ENCODE assay signal across 8 mouse cellular contexts in the genomic region with DNA sequence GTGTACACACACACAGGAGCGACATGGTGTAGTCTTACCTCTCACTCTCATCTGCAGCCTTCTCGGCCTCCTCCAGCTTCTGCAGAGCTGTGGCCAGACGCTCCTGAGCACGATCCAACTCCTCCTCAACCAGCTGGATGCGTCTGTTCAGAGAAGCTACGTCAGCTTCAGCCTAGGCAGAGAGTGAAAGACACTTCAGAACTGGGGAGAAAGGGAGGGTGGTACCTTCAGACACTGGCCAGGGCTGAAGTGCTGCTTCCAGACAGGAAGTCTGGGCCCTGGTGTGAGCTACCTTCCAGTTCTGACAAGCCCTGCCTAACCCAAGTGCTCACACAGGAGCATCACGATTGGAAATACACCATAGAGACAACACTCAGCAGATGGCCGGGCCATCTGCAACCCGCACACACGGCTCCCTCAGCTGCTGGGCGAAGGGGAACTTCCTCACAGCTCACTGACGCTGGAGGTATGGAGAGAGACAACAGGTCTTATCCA. TPM values are rescaled to one million over a fixed set of nuclear protein-coding genes. Genes with fewer than 3 reads are reported as not detected.
DNase-seq lines count a peak whose midpoint lies in the region; ATAC-seq and TF ChIP-seq lines count a peak whose summit lies in the region.

No protein-coding gene starts in this region.

- H3K27ac ChIP-seq in midbrain, postnatal 0 days (ENCODE audit: low read depth, low read length): no peak overlapping the region
- H3K27ac ChIP-seq in midbrain, embryonic 11.5 days (ENCODE audit: low read depth, low read length): no peak overlapping the region
- peak overlapping the region; percentile 18; the same call in 1 of the 2 replicates for H3K27ac ChIP-seq in embryonic facial prominence, embryonic 14.5 days (replicated peaks; ENCODE audit: low read depth, low read length)
- peak overlapping the region; percentile 34; the same call in 1 of the 2 replicates for H3K27ac ChIP-seq in intestine, embryonic 16.5 days (ENCODE audit: low read length)
- peak overlapping the region; percentile 77 for H3K27ac ChIP-seq in lung, embryonic 14.5 days (ENCODE audit: low read depth)

- ATAC-seq in midbrain, postnatal 0 days (ENCODE audit: low FRiP score): no peak
- no peak for ATAC-seq in midbrain, embryonic 11.5 days (ENCODE audit: low FRiP score)
- ATAC-seq in embryonic facial prominence, embryonic 14.5 days (ENCODE audit: low read depth): no peak
- ATAC-seq in intestine, embryonic 16.5 days: no peak
- peak; percentile 36; the same call in 1 of the 2 replicates for ATAC-seq in lung, embryonic 14.5 days (ENCODE audit: insufficient read depth)
- no peak for ATAC-seq in monocyte, adult 5-6 weeks (replicated peaks; ENCODE audit: insufficient number of reproducible peaks, low FRiP score, low TSS enrichment, poor library complexity, severe bottlenecking)

- H3K4me1 ChIP-seq in midbrain, postnatal 0 days (ENCODE audit: insufficient read depth, low read length): peaks cover 4% of the 10 kb centered on the region; the same call in 1 of the 2 replicates
- H3K4me1 ChIP-seq in midbrain, embryonic 11.5 days (ENCODE audit: control insufficient read depth, insufficient read depth, low read length): peaks cover 13% of the 10 kb centered on the region
- H3K4me1 ChIP-seq in embryonic facial prominence, embryonic 14.5 days (ENCODE audit: control insufficient read depth, insufficient read depth, low read length): peaks cover 9% of the 10 kb centered on the region
- H3K4me1 ChIP-seq in intestine, embryonic 16.5 days (ENCODE audit: control insufficient read depth, insufficient read depth, low read length): peaks cover 34% of the 10 kb centered on the region
- peaks cover 12% of the 10 kb centered on the region for H3K4me1 ChIP-seq in lung, embryonic 14.5 days (ENCODE audit: insufficient read depth)

- H3K36me3 ChIP-seq in midbrain, postnatal 0 days (ENCODE audit: insufficient read depth, low read length): peaks cover 47% of the 10 kb centered on the region
- peaks cover 36% of the 10 kb centered on the region for H3K36me3 ChIP-seq in midbrain, embryonic 11.5 days (ENCODE audit: control insufficient read depth, insufficient read depth, low read length)
- peaks cover 89% of the 10 kb centered on the region for H3K36me3 ChIP-seq in embryonic facial prominence, embryonic 14.5 days (ENCODE audit: control insufficient read depth, insufficient read depth, low read length)
- H3K36me3 ChIP-seq in intestine, embryonic 16.5 days (ENCODE audit: control insufficient read depth, insufficient read depth, low read length): peaks cover 38% of the 10 kb centered on the region
- H3K36me3 ChIP-seq in lung, embryonic 14.5 days (ENCODE audit: insufficient read depth): peaks cover 82% of the 10 kb centered on the region

- H3K9me3 ChIP-seq in midbrain, postnatal 0 days (ENCODE audit: low read length): 0 out of 2 replicates have a peak, but pooled peaks cover 6% of the 10 kb centered on the region
- peaks cover 6% of the 10 kb centered on the region for H3K9me3 ChIP-seq in midbrain, embryonic 11.5 days (ENCODE audit: control insufficient read depth, low read length)
- peaks cover 9% of the 10 kb centered on the region for H3K9me3 ChIP-seq in embryonic facial prominence, embryonic 14.5 days (ENCODE audit: control insufficient read depth, low read length)
- H3K9me3 ChIP-seq in intestine, embryonic 16.5 days (ENCODE audit: control insufficient read depth, low read length): peaks cover 6% of the 10 kb centered on the region; the same call in 1 of the 2 replicates
- peaks cover 7% of the 10 kb centered on the region; the same call in 1 of the 2 replicates for H3K9me3 ChIP-seq in lung, embryonic 14.5 days (ENCODE audit: low read depth, low read length)

- no peak for TF ChIP-seq CTCF in midbrain, postnatal 0 days (IDR thresholded peaks at IDR 0.05)
- no peak for TF ChIP-seq CTCF in lung, embryonic 14.5 days (IDR thresholded peaks at IDR 0.05; ENCODE audit: low read depth)

- no peak overlapping the region for H3K9ac ChIP-seq in midbrain, postnatal 0 days (replicated peaks; ENCODE audit: low read length, poor library complexity, severe bottlenecking)
- no peak overlapping the region for H3K9ac ChIP-seq in midbrain, embryonic 11.5 days (ENCODE audit: low read length)
- no peak overlapping the region for H3K9ac ChIP-seq in embryonic facial prominence, embryonic 14.5 days (ENCODE audit: low read depth, low read length)
- no peak overlapping the region for H3K9ac ChIP-seq in intestine, embryonic 16.5 days (ENCODE audit: low read depth, low read length)
- no peak overlapping the region for H3K9ac ChIP-seq in lung, embryonic 14.5 days

- H3K4me2 ChIP-seq in midbrain, postnatal 0 days (ENCODE audit: low read depth, low read length, poor library complexity, severe bottlenecking): no peak overlapping the region
- H3K4me2 ChIP-seq in midbrain, embryonic 11.5 days: no peak overlapping the region
- no peak overlapping the region for H3K4me2 ChIP-seq in embryonic facial prominence, embryonic 14.5 days (ENCODE audit: low read depth, low read length)
- no peak overlapping the region for H3K4me2 ChIP-seq in intestine, embryonic 16.5 days (ENCODE audit: low read depth, low read length)
- no peak overlapping the region for H3K4me2 ChIP-seq in lung, embryonic 14.5 days

- peak; percentile 70 for DNase-seq in midbrain, postnatal 0 days (ENCODE audit: low spot score)
- DNase-seq in midbrain, embryonic 11.5 days (ENCODE audit: low spot score, missing footprints): no peak
- no peak for DNase-seq in embryonic facial prominence, embryonic 14.5 days (ENCODE audit: low spot score)
- DNase-seq in lung, embryonic 14.5 days: no peak
- no peak for DNase-seq in gastrocnemius, adult 18-20 months (ENCODE audit: low spot score)
- no peak for DNase-seq in spleen, postnatal 10 days (ENCODE audit: low spot score in 2 of 2)

- no peak overlapping the region for H3K4me3 ChIP-seq in midbrain, postnatal 0 days (ENCODE audit: low read depth, low read length)
- no peak overlapping the region for H3K4me3 ChIP-seq in midbrain, embryonic 11.5 days (ENCODE audit: low read depth, low read length)
- H3K4me3 ChIP-seq in embryonic facial prominence, embryonic 14.5 days (ENCODE audit: low read depth, low read length): no peak overlapping the region
- no peak overlapping the region for H3K4me3 ChIP-seq in intestine, embryonic 16.5 days (ENCODE audit: low read length)
- no peak overlapping the region for H3K4me3 ChIP-seq in lung, embryonic 14.5 days (ENCODE audit: low read depth, low read length)

- WGBS in midbrain, postnatal 0 days: 91% methylated on average over 12 of the region's 12 CpGs
- WGBS in midbrain, embryonic 11.5 days: 95% methylated on average over 12 of the region's 12 CpGs
- 84% methylated on average over 12 of the region's 12 CpGs for WGBS in embryonic facial prominence, embryonic 14.5 days
- WGBS in intestine, embryonic 16.5 days: 83% methylated on average over 12 of the region's 12 CpGs
- 85% methylated on average over 12 of the region's 12 CpGs for WGBS in lung, embryonic 14.5 days

- H3K27me3 ChIP-seq in midbrain, postnatal 0 days (ENCODE audit: insufficient read depth, low read length): no peaks in the 10 kb centered on the region
- no peaks in the 10 kb centered on the region for H3K27me3 ChIP-seq in midbrain, embryonic 11.5 days (ENCODE audit: control insufficient read depth, insufficient read depth, low read length)
- H3K27me3 ChIP-seq in embryonic facial prominence, embryonic 14.5 days (replicated peaks; ENCODE audit: control insufficient read depth, insufficient read depth, low read length): no peaks in the 10 kb centered on the region
- H3K27me3 ChIP-seq in intestine, embryonic 16.5 days (replicated peaks; ENCODE audit: control insufficient read depth, insufficient read depth, low read length): no peaks in the 10 kb centered on the region
- no peaks in the 10 kb centered on the region for H3K27me3 ChIP-seq in lung, embryonic 14.5 days (ENCODE audit: insufficient read depth, low read length)

RNA-seq across cellular contexts. Expression of gene Tpm1, which starts 13.2 kb away (rescaled TPM):
- total RNA-seq in midbrain, postnatal 0 days (2014; rRNA removed): 124 and 147 TPM in 2 replicates
- 162 and 177 TPM in 2 replicates for polyA plus RNA-seq in midbrain, postnatal 0 days (2015; fragmentation: Nextera tagmentation; extraction: Ambion mirVana)
- 298 and 333 TPM in 2 replicates for polyA plus RNA-seq in midbrain, embryonic 11.5 days (2014; fragmentation: Nextera tagmentation; extraction: Ambion mirVana)
- polyA plus RNA-seq in embryonic facial prominence, embryonic 14.5 days (2014; fragmentation: Nextera tagmentation; extraction: Ambion mirVana): 985 and 1,264 TPM in 2 replicates
- 1,080 and 1,114 TPM in 2 replicates for polyA plus RNA-seq in intestine, embryonic 16.5 days (2015; fragmentation: Nextera tagmentation; extraction: Ambion mirVana)
- 635 and 725 TPM in 2 replicates for polyA plus RNA-seq in lung, embryonic 14.5 days (2014; fragmentation: Nextera tagmentation; extraction: Ambion mirVana)
- total RNA-seq in monocyte, adult 5-6 weeks (2017): 29.4 to 78.0 TPM (median 49.1 TPM) in 3 replicates
- total RNA-seq in gastrocnemius, adult 18-20 months (2021): over 10,000 TPM; 24,162 to 25,960 TPM

Comparison
In these comparisons a context has a peak if more than half of its experiments do, and no peak if none do; other contexts are left out.
1. H3K27ac ChIP-seq: peak in embryonic facial prominence, embryonic 14.5 days (single experiment), intestine, embryonic 16.5 days (single experiment) and lung, embryonic 14.5 days (single experiment); none in midbrain, postnatal 0 days (single experiment) and midbrain, embryonic 11.5 days (single experiment).